Mouse (Mus musculus): ENCODE measurements around the gene Chd4. TPM values are rescaled to one million over a fixed set of nuclear protein-coding genes. Genes with fewer than 3 reads are reported as not detected.
"Not testable (repeated sequence)": the region's sequence is repeated elsewhere in the genome, so short reads cannot be mapped to it uniquely, and the experiment has no call there.

Gene Chd4
- polyA plus RNA-seq (2012; rRNA removed), result 50.4 and 165 TPM in 2 replicates

DNA sequence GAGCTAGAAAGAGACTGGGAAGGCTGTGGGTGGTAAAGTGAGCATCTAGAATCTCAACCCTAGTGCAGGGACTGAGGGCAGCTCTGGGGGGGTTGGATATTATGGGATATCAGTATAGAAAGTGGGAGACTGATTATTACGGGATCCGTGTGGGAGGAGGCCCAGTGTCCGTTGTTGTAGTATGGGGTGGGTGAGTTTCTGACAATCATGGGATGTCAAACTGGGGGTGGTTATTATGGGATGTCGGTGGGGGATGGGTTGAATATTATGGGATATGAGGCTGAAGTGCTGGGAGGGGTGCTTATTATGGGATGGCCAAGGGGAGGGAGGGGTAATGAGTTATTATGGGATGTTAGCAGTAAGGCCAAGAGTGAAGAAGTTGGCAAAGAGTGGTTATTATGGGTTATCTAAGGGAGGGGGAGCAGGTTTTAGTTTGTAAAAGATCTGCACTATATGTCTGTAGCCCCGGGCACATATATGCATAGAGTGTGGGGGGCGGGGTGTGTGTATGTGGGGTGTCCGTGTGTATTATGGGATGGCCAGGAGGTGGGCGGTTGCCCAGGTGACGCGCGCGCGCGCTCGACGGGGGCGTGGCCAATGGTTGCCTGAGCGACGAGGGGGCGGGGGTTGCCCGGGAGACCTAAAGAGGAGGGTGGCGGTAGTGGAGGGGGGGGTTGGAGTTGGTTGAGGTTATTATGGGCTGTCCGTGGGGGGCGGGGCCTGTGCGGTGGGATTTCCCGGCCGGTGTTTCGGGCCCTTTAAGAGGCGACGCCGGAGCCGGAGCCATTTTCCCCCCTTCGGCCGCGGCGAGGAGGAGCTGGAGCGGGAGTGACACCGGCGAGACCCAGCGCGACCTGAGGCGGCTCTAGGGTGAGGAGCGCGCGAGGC, at the start of gene Chd4:
Gene Chd4 (plus strand): TSS at position 591 of the 888 bp plus-strand sequence.
- no peak for DNase-seq (ENCODE audit: low read depth)

DNA sequence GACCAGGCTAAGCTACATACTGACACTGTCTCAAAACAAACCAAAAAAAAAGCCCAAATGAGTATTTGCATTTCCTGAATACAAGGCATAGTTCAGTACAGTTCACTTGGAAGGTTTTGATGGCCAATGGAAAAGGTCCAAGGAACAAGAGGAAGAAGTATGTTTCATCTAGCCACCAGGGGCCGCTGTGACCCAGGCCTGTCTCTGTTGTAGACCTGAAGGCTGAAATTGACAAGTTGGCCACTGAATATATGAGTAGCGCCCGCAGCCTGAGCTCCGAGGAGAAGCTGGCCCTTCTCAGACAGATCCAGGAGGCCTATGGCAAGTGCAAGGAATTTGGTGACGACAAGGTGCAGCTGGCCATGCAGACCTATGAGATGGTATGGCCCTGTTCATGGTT, 49.1 kb upstream of the Chd4 start:
- DNase-seq (ENCODE audit: low read depth), result no peak

DNA sequence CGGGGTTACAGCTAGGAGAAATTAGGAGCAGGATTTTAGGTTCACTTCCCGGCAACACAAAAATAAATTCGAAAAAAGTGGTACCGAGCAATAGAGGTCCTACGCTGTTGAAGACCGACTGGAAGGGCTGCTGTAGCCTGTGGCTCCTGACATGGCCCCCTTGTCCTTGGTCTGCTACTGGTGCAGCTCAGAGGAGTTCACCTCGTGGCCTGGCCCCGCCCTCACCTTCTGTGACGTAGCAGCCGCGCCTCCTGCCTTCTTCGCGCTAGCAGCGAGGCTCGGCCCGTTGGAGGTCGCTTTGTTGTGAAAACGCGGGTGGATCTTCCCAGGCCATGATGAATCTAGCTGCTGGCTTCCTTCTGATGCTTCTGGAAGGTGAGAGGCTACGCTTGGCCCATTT, 46.1 kb upstream of the Chd4 start, which contains the start of gene Acrbp:
Gene Acrbp (plus strand): TSS at position 12 of the 400 bp plus-strand sequence.
- no peak for DNase-seq (ENCODE audit: low read depth)

- no peak for DNase-seq (ENCODE audit: low read depth)
These were observed 44.5 kb upstream of the Chd4 start for GRCm38 (mm10) chr6:125051237-125051636.

- no peak for DNase-seq (ENCODE audit: low read depth)
These were observed 34.3 kb upstream of the Chd4 start for GRCm38 (mm10) chr6:125061493-125061892.

DNA sequence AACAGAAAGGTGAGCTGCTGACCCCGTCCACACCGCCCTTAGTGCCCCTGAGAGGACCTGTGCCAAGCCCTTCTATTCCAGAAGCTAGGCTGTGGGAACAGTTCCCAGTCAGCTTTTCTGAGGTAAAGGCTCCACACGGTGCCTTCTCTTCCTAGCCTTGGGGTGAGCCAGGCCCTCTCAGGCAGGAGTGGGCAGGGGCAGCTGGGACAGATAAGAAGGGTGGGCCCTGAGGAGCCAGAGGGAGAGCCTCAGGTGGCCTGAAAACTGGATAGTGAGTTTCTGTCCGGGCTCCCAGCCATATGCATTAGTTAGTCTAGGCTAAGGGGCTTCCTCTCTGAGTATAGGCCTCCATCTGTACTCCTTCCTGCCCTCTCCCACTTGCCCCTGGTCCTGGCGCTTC, 33.3 kb upstream of the Chd4 start:
- DNase-seq (ENCODE audit: low read depth), result no peak

- no peak for DNase-seq (ENCODE audit: low read depth)
These were observed 31.9 kb upstream of the Chd4 start for GRCm38 (mm10) chr6:125063906-125064305.

DNA sequence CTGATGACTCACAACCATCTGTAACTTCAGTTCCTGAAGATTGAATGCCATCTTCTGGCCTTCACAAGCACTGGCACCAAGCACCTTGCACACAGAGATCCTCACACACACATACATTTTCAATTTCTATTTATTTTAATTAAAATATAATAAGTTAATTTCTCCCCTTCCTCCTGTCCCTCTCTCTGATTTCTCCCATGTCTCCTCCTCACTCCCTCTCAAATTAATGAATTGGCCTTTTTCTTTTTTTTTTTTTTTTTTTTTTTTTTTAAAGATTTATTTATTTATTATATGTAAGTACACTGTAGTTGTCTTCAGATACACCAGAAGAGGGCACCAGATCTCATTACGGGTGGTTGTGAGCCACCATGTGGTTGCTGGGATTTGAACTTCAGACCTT, 30.6 kb upstream of the Chd4 start:
- not testable (repeated sequence) for DNase-seq (ENCODE audit: low read depth)

DNA sequence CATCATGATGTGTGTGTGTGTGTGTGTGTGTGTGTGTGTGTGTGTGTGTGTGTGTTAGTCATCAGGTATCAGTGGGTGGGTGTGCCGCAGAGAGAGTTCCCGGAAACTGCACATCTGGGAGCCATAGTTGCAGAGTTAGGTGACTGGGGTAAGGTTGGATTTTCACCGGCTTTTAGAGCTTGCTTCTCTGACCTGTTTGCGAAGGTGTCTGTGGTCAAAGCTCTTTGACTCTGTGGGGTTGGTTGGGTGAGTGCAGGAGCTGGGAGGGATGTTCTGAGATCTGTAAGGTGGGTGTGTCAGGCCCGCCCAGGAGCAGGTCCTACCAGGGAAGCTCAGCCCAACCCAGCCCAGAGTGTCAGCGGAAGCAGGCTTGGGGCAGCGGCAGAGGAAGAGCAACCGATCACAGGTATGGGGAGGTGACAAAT, 28.2 kb upstream of the Chd4 start, which contains the start of gene Lpar5:
Gene Lpar5 (plus strand): TSS at position 350 of the 425 bp plus-strand sequence.
- DNase-seq (ENCODE audit: low read depth), result no peak

GRCm38 (mm10) chr6:125071170-125071895, 24.4 kb upstream of the Chd4 start:
- DNase-seq (ENCODE audit: low read depth), result no peak

DNA sequence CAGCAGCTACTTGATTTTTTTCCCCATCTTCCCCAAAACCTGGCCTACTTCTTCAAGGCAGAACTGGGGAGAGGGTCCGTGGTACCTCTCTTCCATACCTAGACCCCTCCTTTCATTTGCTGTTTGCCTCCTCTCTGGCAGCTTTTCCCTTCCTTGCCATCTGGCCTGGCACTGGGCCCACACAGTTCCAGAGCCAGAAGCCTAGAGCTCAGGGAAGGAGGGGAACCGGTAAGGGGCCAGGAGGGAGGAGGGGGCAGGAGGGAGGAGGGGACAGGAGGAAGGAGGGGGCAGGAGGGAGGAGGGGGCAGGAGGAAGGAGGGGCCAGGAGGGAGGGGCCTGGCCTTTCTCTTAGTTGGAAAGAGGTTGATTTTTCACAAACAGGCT, 23.9 kb upstream of the Chd4 start:
- no peak for DNase-seq (ENCODE audit: low read depth)

DNA sequence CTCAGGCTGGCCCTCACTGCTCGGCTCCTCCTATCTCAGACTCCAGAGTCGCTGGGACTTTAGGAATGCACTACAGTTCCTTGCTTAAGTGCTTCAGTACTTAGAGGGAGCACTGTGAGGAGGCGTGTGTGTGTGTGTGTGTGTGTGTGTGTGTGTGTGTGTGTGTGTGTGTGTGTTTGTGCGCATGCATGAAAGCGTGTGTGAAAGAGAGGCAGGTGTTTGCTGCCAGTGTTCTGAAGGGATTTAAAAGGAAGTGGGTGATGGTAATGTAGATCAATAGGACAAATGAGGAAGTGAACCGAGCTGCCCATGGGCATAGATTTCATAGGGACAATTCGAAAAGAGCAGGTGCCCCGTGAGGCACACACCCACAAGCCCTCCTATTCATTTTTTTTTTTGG, 22.0 kb upstream of the Chd4 start:
- no peak for DNase-seq (ENCODE audit: low read depth)

DNA sequence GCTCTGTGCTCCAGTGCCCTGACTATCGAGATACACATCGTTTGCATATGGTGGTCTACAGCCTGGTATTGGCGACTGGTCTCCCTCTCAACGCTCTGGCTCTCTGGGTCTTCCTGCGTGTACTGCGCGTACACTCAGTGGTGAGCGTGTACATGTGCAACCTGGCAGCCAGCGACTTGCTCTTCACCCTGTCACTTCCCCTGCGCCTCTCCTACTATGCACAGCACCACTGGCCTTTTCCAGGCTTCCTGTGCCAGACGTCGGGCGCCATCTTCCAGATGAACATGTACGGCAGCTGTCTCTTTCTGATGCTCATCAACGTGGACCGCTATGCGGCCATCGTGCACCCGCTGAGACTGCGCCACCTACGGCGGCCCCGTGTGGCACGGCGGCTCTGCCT, 14.4 kb upstream of the Chd4 start:
- DNase-seq (ENCODE audit: low read depth), result no peak

DNA sequence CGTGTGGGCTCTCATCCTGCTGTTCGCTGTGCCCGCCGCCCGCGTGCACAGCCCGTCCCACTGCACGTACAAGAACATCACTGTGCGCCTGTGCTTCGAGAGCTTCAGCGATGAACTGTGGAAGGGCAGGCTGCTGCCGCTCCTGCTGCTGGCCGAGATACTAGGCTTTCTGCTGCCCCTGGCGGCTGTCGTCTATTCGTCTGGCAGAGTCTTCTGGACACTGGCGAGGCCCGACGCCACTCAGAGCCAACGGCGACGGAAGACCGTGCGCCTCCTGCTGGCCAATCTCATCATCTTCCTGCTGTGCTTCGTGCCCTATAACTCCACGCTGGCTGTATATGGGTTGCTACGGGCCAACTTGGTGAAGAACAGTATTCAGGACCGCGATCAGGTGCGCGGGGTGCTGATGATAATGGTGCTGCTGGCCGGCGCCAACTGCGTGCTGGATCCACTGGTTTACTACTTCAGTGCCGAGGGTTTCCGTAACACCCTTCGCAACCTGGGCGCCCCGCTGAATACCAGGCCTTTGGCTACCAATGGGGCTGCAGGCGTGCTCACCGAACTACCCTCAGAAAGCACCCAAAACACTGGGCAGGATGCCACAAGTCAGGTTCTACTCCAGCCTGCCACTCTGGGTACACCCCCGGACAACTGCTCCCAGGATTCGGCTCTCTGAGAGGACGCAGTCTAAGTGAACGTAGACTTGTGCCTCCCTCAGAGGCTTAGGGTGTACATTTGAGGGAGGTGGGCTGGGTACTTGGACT, 13.8 kb upstream of the Chd4 start:
- no peak for DNase-seq (ENCODE audit: low read depth)

GRCm38 (mm10) chr6:125082801-125083386, 12.9 kb upstream of the Chd4 start:
- DNase-seq (ENCODE audit: low read depth), result no peak

DNA sequence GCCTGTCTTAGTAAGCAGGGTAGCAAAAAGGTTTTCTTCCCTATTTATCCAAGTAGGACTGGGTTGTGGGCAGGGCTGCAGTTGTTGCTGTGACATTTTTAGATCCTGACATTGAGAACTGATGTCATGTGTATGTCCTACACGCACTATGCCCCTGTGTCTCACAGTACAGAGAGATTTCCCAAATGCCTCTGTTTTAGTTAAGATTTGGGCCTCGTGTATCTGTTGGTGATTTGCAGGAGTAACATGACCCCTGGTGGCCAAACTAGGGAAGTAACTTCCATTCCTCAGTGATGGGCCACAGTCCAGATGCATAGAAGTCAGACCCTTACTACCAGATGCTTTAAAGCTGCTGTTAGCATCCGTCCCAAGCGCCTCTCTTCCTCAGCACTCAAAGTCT, 11.4 kb upstream of the Chd4 start:
- DNase-seq (ENCODE audit: low read depth), result no peak

- no peak for DNase-seq (ENCODE audit: low read depth)
These were observed 7.8 kb upstream of the Chd4 start for GRCm38 (mm10) chr6:125087937-125088336.

- DNase-seq (ENCODE audit: low read depth), result no peak
These were observed 7.0 kb upstream of the Chd4 start for GRCm38 (mm10) chr6:125088561-125089321.

DNA sequence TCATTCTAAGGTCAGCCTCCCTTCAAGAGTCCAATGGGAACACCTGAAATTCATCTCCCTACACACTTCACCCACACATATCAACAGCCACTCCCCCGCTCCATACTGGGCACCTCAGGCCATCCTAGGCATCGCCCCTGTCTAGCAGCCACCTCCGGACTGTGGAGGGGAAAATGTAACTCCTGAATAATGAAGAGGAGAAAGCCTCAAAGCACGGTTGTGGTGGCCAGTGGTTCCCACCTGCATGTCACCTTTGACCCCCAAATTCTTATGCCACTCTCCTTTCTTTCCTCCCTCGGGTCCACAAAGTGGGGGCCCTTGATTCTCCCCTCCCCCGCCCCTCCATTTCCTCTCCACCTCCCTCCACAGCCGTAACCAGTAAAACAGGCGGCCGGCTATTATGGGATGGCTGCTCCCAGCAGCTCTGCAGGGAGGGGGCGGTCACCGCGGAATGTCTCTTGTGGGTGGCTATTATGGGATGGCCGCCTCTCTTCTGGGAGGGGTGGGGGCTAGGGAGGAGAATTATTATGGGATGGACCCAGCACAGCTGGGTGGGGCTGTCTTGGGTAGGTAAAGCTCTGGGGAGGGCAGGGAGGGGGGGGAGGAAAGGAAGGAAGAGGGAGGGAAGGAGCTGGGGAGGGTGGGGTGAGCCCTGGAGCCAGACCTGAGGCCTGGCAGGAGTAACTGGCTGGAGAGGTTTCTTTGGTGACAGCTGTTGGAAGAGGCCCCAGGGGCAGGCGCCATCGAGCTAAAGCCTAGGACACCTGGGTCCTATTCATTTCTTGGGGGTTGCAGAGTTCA, 6.1 kb upstream of the Chd4 start:
- no peak for DNase-seq (ENCODE audit: low read depth)
